In the genomic region with DNA sequence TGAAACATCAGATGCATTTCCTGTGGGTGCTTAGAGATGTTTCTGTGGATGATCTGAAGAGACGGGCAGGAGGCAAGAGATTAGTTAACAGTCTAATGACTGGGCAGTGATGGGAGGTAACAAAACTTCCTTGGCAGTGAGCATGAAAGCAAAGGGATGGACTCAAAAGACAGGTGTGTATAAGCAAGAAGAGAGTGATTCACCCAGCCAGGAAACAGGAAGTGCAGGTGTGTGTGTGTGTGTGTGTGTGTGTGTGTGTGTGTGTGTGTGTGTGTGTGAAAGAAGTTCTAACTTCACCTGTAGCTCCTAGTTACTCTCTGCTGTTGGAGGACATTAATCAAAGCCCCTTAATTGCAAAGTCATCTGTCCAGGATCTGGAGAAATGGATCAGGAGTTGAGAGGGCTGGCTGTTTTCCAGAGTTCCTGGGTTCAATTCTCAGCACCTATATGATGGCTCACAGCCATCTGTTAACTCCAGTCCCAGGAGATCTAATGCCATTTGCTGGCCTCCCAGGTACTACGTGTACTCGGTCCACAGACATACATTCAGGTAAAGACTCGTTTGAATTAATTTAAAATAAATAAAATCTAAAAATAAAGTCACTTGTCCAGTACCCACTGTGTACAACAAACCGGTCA, we compare ENCODE assay signal across 18 mouse cellular contexts. TPM values are rescaled to one million over a fixed set of nuclear protein-coding genes. Genes with fewer than 3 reads are reported as not detected.
DNase-seq lines count a peak whose midpoint lies in the region; ATAC-seq and TF ChIP-seq lines count a peak whose summit lies in the region.
"Had no signal": no experiment of that assay in that cellular context is flagged by ENCODE, and none has a peak within 500 bp of the region (broad histone marks: within the 10 kb centered on the region; RNA-seq: fewer than 3 reads in every experiment).

No protein-coding gene starts in this region.

- WGBS in cerebellum, adult 2 months, result 80% methylated on average over 5 of the region's 5 CpGs
- 74% methylated on average over 5 of the region's 5 CpGs for WGBS in thymus, adult 2 months
- WGBS in kidney, embryonic 14.5 days, result 80% methylated on average over 5 of the region's 5 CpGs

- no peak overlapping the region for H3K27ac ChIP-seq in cerebellum, adult 2 months (ENCODE audit: insufficient read depth, low read length)
- 0 out of 2 replicates have a peak overlapping the region, but pooled peaks have one; percentile 23 for H3K27ac ChIP-seq in thymus, adult 2 months (ENCODE audit: control insufficient read depth, insufficient read depth, low read length)
- H3K27ac ChIP-seq in kidney, embryonic 14.5 days (ENCODE audit: low read depth, low read length), result no peak overlapping the region
- H3K27ac ChIP-seq: embryonic facial prominence, embryonic 12.5 days; forebrain, embryonic 13.5 days; heart, embryonic 15.5 days; kidney, postnatal 0 days; liver, embryonic 15.5 days; midbrain, embryonic 15.5 days had no signal

- no peaks in the 10 kb centered on the region for H3K9me3 ChIP-seq in kidney, embryonic 14.5 days (ENCODE audit: control insufficient read depth, low read length)
- H3K9me3 ChIP-seq: embryonic facial prominence, embryonic 12.5 days; forebrain, embryonic 13.5 days; heart, embryonic 15.5 days; limb, embryonic 10.5 days; liver, embryonic 15.5 days; midbrain, embryonic 15.5 days had no signal

- no peak overlapping the region for H3K4me3 ChIP-seq in cerebellum, adult 2 months (replicated peaks; ENCODE audit: insufficient read depth, low read depth, low read length)
- no peak overlapping the region for H3K4me3 ChIP-seq in thymus, adult 2 months (ENCODE audit: control insufficient read depth, insufficient read depth, low read length)
- no peak overlapping the region for H3K4me3 ChIP-seq in kidney, embryonic 14.5 days (ENCODE audit: low read length)
- H3K4me3 ChIP-seq: forebrain, embryonic 13.5 days; gastrocnemius, adult 2 months had no signal

- TF ChIP-seq CTCF in cerebellum, adult 2 months (IDR thresholded peaks at IDR 0.05; ENCODE audit: borderline replicate concordance, insufficient read depth, low read depth, low read length), result no peak
- no peak for TF ChIP-seq CTCF in thymus, adult 2 months (IDR thresholded peaks at IDR 0.05; ENCODE audit: borderline replicate concordance, control insufficient read depth, extremely low read depth, insufficient read depth, low read length, poor library complexity)

- H3K36me3 ChIP-seq in thymus, adult 2 months (ENCODE audit: control insufficient read depth, insufficient read depth, low read length), result no peaks in the 10 kb centered on the region
- peaks cover 3% of the 10 kb centered on the region; the same call in 1 of the 2 replicates for H3K36me3 ChIP-seq in kidney, embryonic 14.5 days (ENCODE audit: control insufficient read depth, insufficient read depth, low read length)
- H3K36me3 ChIP-seq: heart, embryonic 15.5 days had no signal

- ATAC-seq in kidney, embryonic 14.5 days (ENCODE audit: low FRiP score, low TSS enrichment), result no peak; the same call in 1 of the 2 replicates

- no peak overlapping the region for H3K4me2 ChIP-seq in kidney, embryonic 14.5 days (replicated peaks; ENCODE audit: low read depth, low read length)
- H3K4me2 ChIP-seq: heart, embryonic 15.5 days; midbrain, embryonic 15.5 days had no signal

- H3K27me3 ChIP-seq in cerebellum, adult 2 months (ENCODE audit: control insufficient read depth, insufficient read depth, low read length), result no peaks in the 10 kb centered on the region
- H3K27me3 ChIP-seq in thymus, adult 2 months (ENCODE audit: control insufficient read depth, insufficient read depth, low read length), result no peaks in the 10 kb centered on the region
- no peaks in the 10 kb centered on the region for H3K27me3 ChIP-seq in kidney, embryonic 14.5 days (ENCODE audit: control insufficient read depth, insufficient read depth, low read length)
- H3K27me3 ChIP-seq: embryonic facial prominence, embryonic 12.5 days; heart, embryonic 15.5 days had no signal

- peak; percentile 62 for DNase-seq in cerebellum, adult 9-10 months
- no peak for DNase-seq in cerebellum, adult 2 months
- DNase-seq in thymus, adult 2 months, result peak; percentile 26
- no peak for DNase-seq in thymus, adult 18-20 months
- peak; percentile 79 for DNase-seq in naive thymus-derived CD4-positive, alpha-beta T cell, adult 2 months (ENCODE audit: low read depth)
- DNase-seq in thymus, postnatal 4 days, result peak; percentile 45
- no peak for DNase-seq in adrenal gland, adult (ENCODE audit: inconsistent age in 2 of 2, low spot score in 1 of 2)
- DNase-seq: adrenal gland, postnatal 14 days; liver had no signal

- H3K9ac ChIP-seq in kidney, embryonic 14.5 days (ENCODE audit: low read depth, low read length), result no peak overlapping the region
- H3K9ac ChIP-seq: embryonic facial prominence, embryonic 12.5 days; forebrain, embryonic 13.5 days; heart, embryonic 15.5 days; liver, embryonic 15.5 days; midbrain, embryonic 15.5 days had no signal

- H3K4me1 ChIP-seq in cerebellum, adult 2 months (ENCODE audit: control insufficient read depth, insufficient read depth, low read length), result no peaks in the 10 kb centered on the region
- no peaks in the 10 kb centered on the region for H3K4me1 ChIP-seq in thymus, adult 2 months (replicated peaks; ENCODE audit: control insufficient read depth, insufficient read depth, low read length)
- peaks cover 5% of the 10 kb centered on the region; the same call in 1 of the 2 replicates for H3K4me1 ChIP-seq in kidney, embryonic 14.5 days (ENCODE audit: control insufficient read depth, insufficient read depth, low read length)

- TF ChIP-seq POLR2A in cerebellum, adult 2 months (IDR thresholded peaks at IDR 0.05; ENCODE audit: borderline replicate concordance, insufficient read depth, low read length), result no peak
- no peak for TF ChIP-seq POLR2A in thymus, adult 2 months (IDR thresholded peaks at IDR 0.05; ENCODE audit: control insufficient read depth, extremely low read depth, insufficient read depth, low read length, poor library complexity)

RNA-seq across cellular contexts. Expression of a gene that starts 1.0 kb away (rescaled TPM):
- polyA plus RNA-seq in cerebellum, adult 2 months (2012; rRNA removed), result 27.2 and 33.7 TPM in 2 replicates
- polyA plus RNA-seq in thymus, adult 2 months (2012; rRNA removed), result 18.0 and 20.4 TPM in 2 replicates
- 113 and 139 TPM in 2 replicates for polyA plus RNA-seq in kidney, embryonic 14.5 days (2014; fragmentation: Nextera tagmentation; extraction: Ambion mirVana)

RNA-seq across cellular contexts. Expression of a gene that starts 6.8 kb away (rescaled TPM):
- polyA plus RNA-seq in cerebellum, adult 2 months (2012; rRNA removed), result 24.3 and 29.8 TPM in 2 replicates
- polyA plus RNA-seq in thymus, adult 2 months (2012; rRNA removed), result 24.7 and 25.3 TPM in 2 replicates
- 29.3 and 38.0 TPM in 2 replicates for polyA plus RNA-seq in kidney, embryonic 14.5 days (2014; fragmentation: Nextera tagmentation; extraction: Ambion mirVana)

Comparison
In these comparisons a context has a peak if more than half of its experiments do, and no peak if none do; other contexts are left out.
1. DNase-seq: peak in cerebellum, adult 9-10 months (single experiment), thymus, adult 2 months (single experiment), naive thymus-derived CD4-positive, alpha-beta T cell, adult 2 months (single experiment) and thymus, postnatal 4 days (single experiment); none in cerebellum, adult 2 months (0 of 2), thymus, adult 18-20 months (0 of 2) and adrenal gland, adult (0 of 2).